ENCODE assay signal across 9 mouse cellular contexts in the genomic region with DNA sequence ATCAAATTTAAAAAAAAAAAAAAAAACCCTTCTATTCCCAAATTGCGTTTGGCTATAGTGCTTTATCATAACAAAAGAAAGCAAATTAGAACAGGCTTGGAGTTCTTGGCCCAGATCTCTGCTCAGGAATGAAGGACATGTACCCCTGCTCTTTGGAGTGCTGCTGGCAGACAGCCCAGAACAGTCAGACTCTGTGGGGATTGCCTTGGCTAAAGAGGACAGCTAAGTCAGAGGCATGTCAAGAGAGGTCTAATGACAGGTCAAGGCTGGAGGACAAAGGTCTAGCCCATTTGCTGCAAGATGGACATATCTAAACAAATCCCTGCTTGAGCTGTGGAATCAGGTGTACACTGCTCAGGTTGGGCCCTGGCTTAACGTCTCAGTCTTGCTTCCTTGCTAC. TPM values are rescaled to one million over a fixed set of nuclear protein-coding genes. Genes with fewer than 3 reads are reported as not detected.
DNase-seq lines count a peak whose midpoint lies in the region; ATAC-seq lines count a peak whose summit lies in the region.
"Had no signal": no experiment of that assay in that cellular context is flagged by ENCODE, and none has a peak within 500 bp of the region (broad histone marks: within the 10 kb centered on the region; RNA-seq: fewer than 3 reads in every experiment).

No protein-coding gene starts in this region.

- no peaks in the 10 kb centered on the region for H3K9me3 ChIP-seq in hindbrain, embryonic 16.5 days (ENCODE audit: control insufficient read depth, low read length)

- no peak for ATAC-seq in cerebellum, adult (ENCODE audit: insufficient number of reproducible peaks, low FRiP score, low TSS enrichment)
- ATAC-seq in hindbrain, embryonic 16.5 days = no peak; the same call in 1 of the 2 replicates

- 60% methylated on average over 2 of the region's 2 CpGs for WGBS in hindbrain, embryonic 16.5 days

- H3K36me3 ChIP-seq in hindbrain, embryonic 16.5 days (ENCODE audit: control insufficient read depth, insufficient read depth, low read length) = no peaks in the 10 kb centered on the region

- H3K4me3 ChIP-seq in hindbrain, embryonic 16.5 days (ENCODE audit: low read length) = no peak overlapping the region

- H3K27ac ChIP-seq in hindbrain, embryonic 16.5 days (ENCODE audit: low read depth, low read length) = no peak overlapping the region
- H3K27ac ChIP-seq: liver, embryonic 14.5 days had no signal

- H3K4me1 ChIP-seq in hindbrain, embryonic 16.5 days (ENCODE audit: control insufficient read depth, insufficient read depth, low read depth, low read length) = no peaks in the 10 kb centered on the region

- no peak overlapping the region for H3K4me2 ChIP-seq in hindbrain, embryonic 16.5 days (ENCODE audit: low read length)

- H3K27me3 ChIP-seq in hindbrain, embryonic 16.5 days (replicated peaks; ENCODE audit: control insufficient read depth, insufficient read depth, low read length) = no peaks in the 10 kb centered on the region

- no peak overlapping the region for H3K9ac ChIP-seq in hindbrain, embryonic 16.5 days (ENCODE audit: low read depth, low read length)
- H3K9ac ChIP-seq: liver, embryonic 14.5 days had no signal

- DNase-seq in cerebellum, postnatal 36 days = peak; percentile 22 to 23
- DNase-seq in Muller cell, postnatal 12 days (ENCODE audit: inconsistent ontology term) = peak; percentile 78
- peak; percentile 65 for DNase-seq in heart, adult 8-10 months (ENCODE audit: low spot score)
- DNase-seq in kidney, postnatal 10 days = peak; percentile 92
- DNase-seq in frontal cortex, postnatal 25 days (ENCODE audit: low spot score in 2 of 2) = no peak
- DNase-seq in layer of hippocampus, postnatal 25 days (ENCODE audit: extremely low spot score in 1 of 2, low spot score in 1 of 2) = no peak

RNA-seq across cellular contexts. Expression of a gene that starts 20.6 kb away (rescaled TPM):
- total RNA-seq in heart, adult 8-10 months (2022) = 100 to 1,000 TPM; 152 to 199 (median 170) TPM
- total RNA-seq in layer of hippocampus, postnatal 25 days (2021) = 10 to 100 TPM; 68.7 to 71.2 TPM
- 40.7 and 41.5 TPM in 2 replicates for polyA plus RNA-seq in hindbrain, embryonic 16.5 days (2015; fragmentation: Nextera tagmentation; extraction: Ambion mirVana)

Comparison
In these comparisons a context has a peak if more than half of its experiments do, and no peak if none do; other contexts are left out.
1. DNase-seq: peak in cerebellum, postnatal 36 days (2 of 2), Muller cell, postnatal 12 days (single experiment), heart, adult 8-10 months (single experiment) and kidney, postnatal 10 days (single experiment); none in frontal cortex, postnatal 25 days (0 of 2) and layer of hippocampus, postnatal 25 days (0 of 2).